Mouse (Mus musculus): ENCODE measurements at regions not wholly inside any gene's neighbourhood (a gene's known extent, or its start where the extent isn't known, plus 50 kb on each side); places are given as distances from the start of the nearest gene placed in this dataset.

DNA sequence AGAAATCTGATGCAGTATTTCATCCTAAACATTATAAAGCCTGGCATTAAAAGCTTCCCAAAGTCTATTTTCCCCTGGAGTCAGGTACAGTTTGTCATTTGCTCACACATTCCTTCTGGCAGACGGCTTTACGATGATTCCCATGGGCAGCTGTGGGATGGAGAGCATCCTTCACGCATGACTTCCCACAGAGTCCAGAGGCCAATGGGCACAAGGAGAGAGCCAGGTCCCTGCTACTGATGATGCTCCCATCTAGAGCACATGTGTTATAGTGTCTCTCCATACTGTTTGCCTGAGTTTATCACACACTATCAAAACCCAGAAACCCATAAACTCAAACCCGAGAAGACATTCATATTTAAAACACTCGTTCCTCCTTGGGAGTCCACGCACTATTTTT lies 270.8 kb upstream of the Noct start:
- DNase-seq = no peak

DNA sequence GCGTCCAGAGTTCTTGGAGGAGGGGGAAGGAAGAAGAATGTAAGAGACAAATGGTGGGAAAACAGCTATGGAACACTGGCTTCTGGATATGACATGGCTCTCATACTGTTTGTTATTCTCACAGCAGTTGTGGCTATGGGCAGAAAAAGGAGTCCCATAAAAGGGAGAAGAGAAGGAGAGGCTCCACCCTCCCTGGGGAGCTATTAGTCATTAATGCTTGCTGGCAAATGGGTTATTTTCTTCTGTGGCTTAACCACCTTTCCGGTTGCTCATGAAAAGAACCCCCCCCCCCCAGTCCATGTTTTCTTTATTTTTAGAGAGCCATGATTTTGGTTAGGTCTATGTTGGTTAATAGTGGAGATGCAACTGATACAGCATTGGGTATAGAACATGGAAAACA lies 253.9 kb upstream of the Noct start:
- DNase-seq = no peak

DNA sequence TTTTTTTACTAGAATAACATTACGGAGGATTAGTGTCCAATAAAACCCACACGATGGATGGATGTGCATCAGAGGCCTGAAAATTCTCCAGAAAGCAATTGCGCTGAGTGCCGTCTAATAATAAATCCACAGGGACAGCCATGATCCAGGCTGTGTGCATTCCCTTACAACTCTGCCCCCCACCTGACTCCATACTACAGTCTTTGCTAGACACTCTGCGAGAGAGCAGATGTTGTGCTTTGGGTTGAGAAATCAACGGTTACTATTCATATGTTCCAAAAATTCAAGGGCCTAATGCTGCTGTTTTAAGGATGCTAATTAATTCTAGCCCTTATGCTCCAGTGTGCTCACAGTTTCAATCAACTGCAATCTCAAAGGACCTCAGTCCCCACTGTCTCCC lies 251.2 kb upstream of the Noct start:
- no peak for DNase-seq

DNA sequence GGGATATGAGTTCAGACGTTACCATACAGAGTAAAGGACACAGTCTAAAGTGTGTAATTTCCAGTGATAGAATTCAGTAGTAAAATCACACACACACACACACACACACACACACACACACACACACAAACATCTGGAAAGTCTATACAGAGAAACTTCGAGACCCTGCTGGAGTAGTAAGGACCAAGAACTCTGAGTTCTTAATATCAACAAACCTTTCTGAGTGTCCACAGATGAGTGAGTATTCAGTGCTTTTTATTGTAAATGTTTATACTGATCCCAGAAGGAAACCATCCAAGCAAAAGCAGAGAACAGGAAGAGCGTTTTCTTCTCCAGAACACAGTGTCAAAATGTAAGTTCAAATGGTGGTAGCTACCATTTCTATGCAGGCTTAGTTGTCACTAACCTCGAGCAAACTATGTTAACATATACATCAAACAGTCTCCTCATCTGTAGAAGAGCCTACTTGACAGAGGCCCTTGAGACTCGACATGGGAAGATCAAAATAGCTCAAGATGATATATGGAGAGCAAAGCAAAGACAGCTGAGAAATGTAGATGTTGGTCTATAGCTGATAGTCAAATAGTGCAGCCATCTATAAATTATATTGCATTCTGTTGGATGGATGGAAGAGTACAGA lies 248.0 kb upstream of the Noct start:
- DNase-seq = no peak

DNA sequence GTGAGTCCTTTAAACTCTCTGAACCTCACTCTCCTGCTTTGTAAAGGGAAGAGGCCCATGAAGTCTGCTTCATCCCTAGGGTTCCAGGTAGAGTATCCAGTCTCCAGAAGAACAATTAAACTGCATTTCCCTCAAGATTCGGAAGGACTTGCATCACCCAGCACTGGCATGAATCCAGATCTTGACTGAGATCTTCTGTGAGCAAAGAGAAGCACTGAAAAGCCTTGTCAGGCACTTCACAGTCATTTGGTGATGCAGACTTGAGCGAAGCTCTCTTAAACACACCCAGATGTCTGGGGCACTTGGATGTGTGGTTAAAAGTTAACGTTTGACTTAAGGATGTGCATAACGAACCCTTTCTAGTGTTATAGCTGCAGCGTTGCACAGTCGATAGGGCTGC lies 247.4 kb upstream of the Noct start:
- DNase-seq = no peak

DNA sequence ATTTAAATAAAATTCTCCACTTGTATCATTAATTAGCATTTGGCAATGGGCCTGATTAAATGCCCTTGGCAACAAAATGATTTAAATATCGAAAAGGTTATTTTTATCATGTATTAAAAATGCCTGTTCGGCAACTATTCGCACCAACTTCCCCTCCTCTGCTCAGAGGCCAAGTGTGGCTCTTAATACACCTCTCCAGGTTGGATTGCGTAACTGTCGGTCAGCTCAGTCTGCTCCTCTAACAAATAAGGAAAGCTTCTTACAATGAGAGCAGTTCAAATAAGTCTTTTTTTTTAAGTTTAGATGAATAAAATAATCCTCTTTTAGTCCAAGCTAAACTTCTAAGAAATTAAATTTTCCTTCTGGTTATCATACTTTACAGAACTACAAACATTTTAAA lies 245.6 kb upstream of the Noct start:
- DNase-seq = no peak

DNA sequence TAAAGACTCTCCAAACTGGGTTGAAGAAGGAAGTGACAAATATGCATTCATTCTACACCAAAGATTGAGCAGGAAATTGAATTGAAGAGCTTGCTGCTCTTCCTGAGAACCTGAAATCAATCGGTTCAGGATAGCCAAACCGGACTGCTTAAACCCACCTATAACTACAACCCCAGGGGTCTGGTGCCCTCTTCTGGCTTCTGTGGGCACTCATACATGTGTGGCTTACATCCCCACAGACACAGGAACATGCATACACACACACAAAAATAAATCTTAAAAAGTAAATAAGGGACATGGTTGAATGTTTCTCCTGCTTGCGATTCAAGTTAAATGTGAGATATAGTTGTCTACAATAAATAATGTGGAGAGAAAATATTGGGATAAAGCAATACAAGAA lies 244.7 kb upstream of the Noct start:
- DNase-seq = no peak

DNA sequence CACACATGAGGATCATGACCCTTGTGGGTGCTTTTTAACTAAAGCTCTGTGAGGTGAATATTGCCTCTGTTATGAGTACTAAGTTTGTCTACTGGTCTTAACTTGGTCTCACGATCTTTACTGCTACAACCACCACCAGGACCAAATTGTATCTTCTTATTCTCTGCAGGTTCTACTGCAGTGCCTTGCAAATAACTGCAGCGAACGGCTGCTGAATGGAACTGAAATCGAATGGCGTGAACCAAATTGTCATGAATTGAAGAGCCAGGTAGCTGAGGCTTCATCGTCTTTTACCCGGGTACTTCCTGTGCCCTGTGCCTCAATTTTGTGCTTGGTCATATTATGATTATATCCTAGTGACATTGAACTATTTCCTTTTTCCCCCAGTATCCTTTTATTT lies 242.5 kb upstream of the Noct start:
- DNase-seq = no peak

DNA sequence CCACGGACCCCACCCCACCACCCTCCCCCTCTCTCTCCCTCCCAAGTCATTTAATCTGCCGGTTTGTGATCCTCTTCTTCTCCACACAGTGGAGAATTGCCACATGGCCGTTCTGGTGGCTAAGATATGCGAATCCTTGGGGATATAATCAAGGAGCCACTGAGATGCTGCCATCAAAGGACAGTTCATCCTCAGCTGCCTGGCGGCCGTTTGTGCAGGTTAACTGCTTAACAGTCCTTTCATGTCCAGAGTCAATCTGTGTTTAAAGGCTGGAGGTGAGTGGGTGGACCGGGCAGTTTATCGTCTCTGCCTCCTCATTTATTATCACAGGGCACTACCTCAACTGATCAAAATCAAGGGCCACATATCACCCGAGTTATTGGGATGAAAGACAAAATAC lies 241.6 kb upstream of the Noct start:
- no peak for DNase-seq

DNA sequence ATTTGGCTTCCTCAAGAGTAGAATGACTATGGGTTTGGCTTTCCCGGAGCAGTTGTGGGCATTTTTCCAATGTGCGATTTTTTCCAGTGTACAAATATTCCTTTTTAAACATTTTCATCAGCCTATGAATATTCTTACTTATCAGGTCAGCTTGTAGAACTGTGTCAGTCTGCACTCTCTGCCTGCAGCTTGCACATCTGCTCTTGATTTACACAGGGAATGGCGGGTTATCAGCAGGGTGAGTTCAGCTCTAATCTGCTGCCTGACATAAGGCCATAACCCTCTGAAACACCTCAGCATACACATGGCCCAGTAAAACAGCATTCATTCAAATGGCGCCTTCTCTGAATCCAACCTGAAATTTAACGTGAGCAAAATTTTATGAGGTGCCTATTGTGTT lies 241.1 kb upstream of the Noct start:
- no peak for DNase-seq

DNA sequence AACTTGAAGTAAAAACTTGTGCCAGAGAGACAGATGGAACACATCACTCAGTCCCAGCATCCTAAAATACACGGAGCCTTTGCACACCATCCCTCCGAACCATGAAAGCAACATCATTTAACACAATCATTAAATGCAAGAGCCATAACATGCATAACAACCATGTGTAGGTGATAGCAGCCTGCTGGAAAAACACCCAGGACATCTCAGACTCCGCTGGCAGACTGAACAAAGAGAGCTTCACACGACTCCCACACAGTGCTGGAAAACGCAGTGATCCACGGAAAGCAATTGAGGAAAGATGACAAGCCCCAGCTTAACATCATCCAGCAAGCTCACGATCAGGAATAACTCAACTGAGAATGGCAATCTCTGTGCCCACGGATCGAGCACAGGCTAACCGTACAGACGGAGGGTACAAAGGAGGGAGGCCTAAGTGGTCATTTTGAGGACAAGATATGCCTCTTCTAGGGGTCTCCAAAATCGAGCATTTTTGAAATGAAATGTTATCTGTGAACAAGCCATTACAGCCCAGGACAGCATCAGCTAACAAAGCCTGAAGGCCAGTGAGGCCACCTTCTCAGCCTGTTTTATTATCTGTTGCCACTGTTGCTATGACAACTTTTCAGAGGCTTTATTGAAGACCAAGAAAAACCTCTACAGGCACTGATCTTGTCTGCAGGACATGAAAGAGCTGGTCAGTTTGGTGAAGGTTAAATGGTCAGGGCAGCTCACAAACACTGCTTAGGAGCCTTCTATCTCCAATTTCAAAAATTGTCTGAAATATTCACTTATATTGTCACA lies 240.1 kb upstream of the Noct start:
- DNase-seq = no peak

DNA sequence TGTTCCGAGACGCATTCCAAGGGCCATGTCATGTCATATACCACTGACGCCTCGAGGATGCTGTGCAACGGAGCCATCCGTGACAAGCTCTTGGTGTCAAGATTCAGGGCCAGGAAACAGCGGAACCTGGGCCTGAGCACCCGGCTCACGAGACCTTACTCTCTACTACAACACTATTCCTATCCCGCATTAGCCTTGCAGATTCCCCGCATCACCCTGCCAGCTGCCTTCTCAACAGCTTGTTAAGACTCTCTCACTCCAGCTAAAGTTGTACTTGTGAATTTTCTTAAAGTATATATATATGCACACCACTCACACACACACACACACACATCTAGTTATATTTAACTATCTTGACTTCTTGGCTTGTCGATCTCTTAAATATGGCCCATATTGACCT lies 236.4 kb upstream of the Noct start:
- DNase-seq = no peak

DNA sequence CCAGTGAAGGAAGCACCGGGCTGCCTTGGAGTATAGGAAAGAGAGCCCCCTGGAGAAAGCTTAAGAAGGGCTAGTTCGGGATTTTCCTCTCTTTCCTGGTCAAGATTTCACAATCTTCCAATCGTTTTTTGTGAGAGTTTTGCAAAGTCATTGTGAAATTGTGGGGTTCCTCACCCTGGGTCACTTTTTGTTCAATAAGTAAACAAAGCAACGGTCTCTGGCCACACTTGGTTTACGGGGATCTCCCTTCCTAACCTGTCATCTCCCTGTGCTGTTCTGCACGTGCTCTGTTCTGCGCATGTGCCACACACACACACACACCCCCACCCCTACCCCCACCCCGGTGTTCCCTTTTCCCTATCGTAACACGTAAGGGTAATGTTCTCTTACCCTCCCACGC lies 233.4 kb upstream of the Noct start:
- no peak for DNase-seq

DNA sequence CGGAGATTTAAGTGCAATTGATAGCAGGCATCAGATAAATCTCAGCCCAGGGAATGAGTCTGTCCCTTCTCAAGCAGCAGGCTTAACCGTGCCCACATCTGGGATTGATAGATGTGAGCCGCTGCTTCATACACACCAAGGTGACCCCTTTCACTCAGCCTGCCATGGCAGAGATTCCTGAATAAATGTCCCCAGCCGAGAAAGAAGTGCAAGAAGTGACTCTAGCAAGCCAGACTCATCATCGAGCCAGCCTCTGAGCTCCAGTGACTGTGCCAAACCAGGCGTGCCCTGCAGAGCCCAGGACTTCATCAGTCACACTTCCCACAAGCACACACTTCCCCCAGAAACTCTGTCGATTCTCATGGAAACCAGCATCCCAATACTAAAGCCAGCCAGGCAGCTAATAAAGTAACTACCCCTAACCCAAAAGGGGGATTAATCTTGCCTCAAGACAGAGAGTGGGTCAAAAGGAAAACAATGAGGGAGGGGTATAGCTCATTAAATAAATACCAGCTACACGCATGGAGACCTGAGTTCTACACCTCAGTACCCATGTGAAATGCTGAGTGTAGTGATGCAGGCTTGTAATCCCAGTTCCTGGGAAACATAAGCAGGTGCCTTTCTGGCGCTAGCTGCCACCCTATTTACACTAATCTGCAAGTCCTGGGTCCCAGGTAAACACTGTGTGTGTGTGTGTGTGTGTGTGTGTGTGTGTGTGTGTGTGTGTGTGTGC lies 231.5 kb upstream of the Noct start:
- no peak for DNase-seq

DNA sequence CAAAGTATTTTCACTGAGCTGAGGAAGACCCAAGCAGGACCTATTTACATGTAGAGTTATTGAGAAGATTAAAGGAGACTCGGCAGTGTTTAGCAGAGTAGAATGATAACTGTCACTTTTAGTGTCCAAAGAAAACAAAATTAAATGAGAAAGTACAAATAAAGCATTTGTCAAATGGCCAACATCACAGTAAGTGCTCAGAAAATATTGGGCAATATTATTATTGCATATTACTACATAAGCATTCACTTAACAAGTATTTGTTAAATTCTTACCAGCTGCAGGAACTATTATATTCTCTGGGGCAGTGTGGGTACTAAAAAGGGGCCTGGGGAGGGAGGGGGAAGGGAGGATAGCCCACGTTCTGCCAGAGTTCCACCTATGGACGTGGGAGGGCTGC lies 224.5 kb upstream of the Noct start:
- DNase-seq = no peak

DNA sequence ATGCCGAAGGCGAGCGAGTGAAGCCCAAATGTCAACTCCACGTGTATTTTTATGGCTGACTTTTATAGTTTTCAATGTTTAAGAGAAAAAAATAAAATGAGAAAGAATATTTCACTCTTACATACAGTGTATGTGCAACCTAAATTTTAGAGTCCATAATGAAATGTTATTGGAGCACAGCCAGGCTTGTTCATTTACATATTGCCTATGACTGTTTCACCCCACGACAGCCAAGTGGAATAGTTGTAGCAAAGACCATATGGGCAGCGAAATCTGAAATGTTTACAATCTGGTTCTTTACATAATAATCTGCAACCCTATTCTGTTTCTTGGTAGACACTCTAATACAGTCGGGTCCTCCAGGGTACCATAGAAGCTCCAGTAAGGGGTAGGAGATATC lies 223.3 kb upstream of the Noct start:
- no peak for DNase-seq

DNA sequence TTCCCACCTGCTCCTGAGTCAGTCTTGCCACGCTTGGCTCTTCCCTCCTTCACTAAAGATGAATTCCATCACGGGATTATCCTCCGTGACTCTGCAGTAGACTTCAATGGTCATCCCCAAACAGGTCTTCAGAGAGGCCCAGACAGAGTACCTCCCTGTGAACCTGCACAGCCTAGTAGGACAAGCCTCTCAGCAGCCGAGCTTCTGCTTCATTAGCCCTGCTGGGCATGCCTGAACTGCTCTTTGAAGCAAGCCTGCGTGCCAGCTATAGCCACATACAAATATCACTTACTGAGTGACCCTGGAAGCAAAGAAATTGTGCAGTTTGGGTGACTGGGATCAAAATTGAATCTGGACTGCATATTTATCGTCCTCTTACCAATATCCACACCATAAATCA lies 221.6 kb upstream of the Noct start:
- DNase-seq = no peak

DNA sequence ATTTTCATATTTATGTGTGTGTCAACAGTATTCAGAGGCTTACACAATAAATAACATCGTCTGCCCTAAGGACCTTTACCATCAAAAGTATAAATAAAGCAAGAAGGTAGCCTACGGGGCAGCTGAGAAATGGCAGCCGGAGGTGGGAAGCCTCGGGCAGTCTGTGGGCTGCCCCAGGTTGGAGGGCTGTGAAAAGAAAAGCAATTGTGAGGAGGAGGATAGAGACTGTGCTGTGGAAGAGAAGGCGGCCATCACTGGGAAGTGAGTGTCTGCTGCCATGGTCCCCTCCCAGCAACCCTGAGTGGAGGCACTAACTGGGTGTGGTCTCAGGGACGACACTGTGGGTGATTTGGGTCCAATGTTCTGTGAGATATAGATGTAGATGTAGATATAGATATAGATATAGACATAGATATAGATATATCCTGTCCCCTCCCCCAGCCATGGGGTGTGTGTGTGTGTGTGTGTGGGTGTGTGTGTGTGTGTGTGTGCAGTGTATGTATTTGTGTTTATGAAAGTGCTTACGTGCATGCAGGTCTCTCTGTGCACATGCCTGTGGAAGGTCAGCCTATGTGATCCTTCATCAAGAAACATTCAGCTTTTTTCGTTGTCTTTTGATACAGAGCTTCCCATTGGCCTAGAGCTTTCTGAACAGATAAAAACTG lies 220.6 kb upstream of the Noct start:
- no peak for DNase-seq

DNA sequence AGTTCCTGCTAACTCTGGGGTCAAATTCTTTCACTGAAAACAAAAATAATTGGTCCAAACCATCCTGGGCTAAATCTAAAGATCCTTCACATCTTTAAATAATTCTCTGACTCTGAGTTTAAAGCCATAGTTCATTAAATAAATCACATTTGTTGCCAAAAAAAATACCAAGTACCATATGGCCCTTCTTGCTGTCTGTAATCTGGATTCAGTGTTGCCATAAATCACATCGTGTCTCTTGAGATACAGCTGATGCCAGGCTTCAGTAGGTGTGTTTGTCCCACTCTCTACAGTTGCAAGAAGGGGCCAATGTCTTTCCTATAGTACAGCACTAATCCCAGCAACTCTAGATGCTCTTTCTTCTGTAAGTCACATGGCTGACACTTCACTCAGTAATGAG lies 220.0 kb upstream of the Noct start:
- no peak for DNase-seq

DNA sequence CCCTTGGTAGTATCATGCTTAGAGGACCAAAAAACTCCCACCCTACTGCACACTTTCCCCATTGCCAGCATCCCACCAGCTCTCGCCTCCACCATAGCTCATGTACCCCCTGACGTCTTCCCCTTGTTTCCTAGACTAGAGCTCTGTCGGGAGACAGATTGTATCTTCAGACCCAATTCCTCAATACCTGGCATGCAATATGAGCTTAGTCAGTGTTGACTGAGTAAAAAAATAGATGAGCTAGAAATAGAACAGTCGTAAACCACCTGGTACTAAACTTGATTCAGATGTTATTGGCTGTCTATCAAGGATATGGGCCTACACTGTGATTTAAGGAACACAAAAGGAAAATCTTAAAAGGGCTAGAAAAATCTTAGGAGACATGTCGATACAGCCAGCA lies 215.1 kb upstream of the Noct start:
- DNase-seq = no peak

DNA sequence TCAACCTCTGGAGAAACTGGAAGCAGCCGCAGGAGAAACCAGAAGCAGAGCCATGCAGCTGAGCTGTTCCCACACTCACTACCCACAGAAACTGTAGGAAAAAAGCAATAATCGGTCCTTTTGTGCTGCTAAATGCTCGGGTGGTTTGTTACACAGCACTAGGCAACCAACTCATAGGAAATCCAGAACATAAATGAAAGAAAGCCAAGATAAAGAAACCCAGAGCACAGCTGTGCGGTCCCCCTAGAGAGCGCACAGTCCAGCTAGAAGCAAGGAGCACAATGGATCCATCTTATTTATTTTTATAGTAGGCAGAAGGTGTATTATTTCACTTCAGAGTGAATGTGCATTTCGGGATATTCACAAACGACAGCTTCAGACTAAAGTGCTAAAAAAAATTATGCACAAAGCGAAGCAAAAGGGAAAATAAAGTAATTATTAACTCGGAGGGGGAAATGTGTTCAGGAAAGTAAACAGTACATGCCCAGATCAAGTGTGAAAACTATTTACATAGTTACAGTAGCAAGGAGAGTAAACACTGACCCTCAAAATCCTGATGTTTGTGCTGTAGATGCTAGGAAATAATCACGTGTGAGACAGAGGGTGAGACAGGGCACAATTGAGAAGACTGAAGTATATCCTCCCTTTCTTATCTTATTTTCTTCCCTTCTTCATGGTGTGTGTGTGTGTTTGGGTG lies 204.4 kb upstream of the Noct start:
- DNase-seq = no peak

DNA sequence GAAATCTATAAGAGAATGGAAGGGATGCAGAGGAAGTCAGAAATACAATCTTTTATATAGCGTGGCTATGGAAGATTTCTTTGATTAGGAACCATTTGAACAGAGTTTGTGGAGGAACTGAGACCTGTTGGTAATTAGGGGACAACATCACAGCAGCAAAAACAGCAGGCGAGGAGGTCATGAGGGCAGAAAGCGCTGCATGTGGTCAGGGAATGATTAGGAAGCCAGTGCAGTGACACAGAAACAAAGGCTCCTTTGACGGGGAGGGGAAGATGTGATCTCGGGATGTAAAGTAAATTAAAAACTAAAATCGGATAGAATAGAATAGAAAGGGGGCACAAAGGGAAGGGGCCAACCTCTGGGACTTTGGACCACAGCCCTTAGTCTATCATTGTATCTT lies 199.6 kb upstream of the Noct start:
- DNase-seq = no peak

DNA sequence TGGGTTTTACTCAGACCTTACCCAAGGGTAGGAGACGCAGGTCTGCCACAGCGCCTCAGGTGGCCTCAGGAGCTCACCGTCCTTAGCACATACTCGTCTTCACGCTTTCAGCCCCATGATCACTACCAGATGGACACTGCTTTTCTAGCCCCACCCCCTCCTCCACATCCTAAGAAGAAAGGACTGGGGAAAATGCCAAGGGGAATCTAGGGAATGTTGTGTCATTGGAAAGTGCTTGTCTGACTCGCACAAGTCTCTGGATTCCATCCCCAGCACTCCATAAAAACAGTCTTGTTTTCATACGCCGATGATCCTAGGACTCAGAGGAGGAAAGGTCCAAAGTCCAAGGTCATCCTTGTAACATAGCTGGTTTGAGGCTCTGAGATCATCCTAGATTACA lies 192.4 kb upstream of the Noct start:
- DNase-seq = no peak

All from right cerebral cortex, postnatal 4 days (tissue).